Mouse (Mus musculus) thymus, adult 2 months (tissue): Measurements from ENCODE around the gene Gpr63.

Source experiments
- CTCF ChIP-seq: fragments of 200-500 bp; IDR thresholded peaks from 2 replicates; pipeline ENCODE4 v1.5.1; 2012; ENCODE audit warnings: mild to moderate bottlenecking, control low read depth, low read length, moderate library complexity, borderline replicate concordance; ENCODE audit not compliant: control insufficient read depth, poor library complexity, insufficient read depth; ENCODE audit errors: extremely low read depth
- POLR2A ChIP-seq: fragments of 200-500 bp; IDR thresholded peaks from 2 replicates; pipeline ENCODE4 v1.6.1; 2012; ENCODE audit warnings: mild to moderate bottlenecking, low read length, control low read depth, moderate library complexity; ENCODE audit not compliant: control insufficient read depth, poor library complexity, insufficient read depth; ENCODE audit errors: extremely low read depth

DNA sequence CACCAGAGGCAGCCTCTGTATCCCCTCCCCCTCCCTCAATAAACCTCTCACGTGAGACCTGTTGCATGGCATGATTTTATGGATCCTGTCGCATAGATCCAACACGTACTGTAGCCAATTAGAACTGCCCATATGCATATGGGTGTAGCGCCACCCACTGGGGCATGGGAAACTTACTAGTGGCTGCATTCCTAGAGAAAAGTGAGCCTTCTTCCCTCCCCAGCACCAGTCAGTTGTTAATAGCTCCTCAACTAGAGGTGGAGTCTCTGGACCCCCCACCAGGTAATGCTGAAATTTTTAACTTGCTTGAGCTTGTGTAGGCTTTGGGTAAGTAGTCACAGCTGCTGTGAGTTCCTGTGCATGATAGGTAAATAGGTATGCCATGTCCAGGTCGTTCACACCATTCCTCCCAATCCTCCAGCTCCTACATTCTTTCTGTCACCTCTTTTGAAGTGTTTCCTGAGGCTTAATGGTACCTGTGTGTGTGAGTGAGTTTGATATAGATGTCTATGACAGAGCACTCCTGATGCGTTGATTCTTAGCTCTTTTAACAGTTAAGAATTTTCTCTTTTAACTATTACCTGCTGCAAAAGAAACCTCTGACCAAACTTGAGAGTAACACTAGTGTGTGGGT is 69.1 kb downstream of the Gpr63 start:
- TF ChIP-seq CTCF (no peak), POLR2A (no peak)
